Mouse (Mus musculus) megakaryocyte, embryonic 14.5 days (primary cell): ENCODE data around the gene Zbtb8os.

Source experiments
- FLI1 ChIP-seq: IDR thresholded peaks from 2 replicates; pipeline ENCODE4 v1.6.1; 2012; ENCODE audit warnings: low read length, inconsistent platforms, mixed read lengths
- GATA1 ChIP-seq: IDR thresholded peaks from 3 replicates; pipeline ENCODE4 v1.6.1; 2012; ENCODE audit warnings: mixed read lengths, low read length, inconsistent platforms, borderline replicate concordance

DNA sequence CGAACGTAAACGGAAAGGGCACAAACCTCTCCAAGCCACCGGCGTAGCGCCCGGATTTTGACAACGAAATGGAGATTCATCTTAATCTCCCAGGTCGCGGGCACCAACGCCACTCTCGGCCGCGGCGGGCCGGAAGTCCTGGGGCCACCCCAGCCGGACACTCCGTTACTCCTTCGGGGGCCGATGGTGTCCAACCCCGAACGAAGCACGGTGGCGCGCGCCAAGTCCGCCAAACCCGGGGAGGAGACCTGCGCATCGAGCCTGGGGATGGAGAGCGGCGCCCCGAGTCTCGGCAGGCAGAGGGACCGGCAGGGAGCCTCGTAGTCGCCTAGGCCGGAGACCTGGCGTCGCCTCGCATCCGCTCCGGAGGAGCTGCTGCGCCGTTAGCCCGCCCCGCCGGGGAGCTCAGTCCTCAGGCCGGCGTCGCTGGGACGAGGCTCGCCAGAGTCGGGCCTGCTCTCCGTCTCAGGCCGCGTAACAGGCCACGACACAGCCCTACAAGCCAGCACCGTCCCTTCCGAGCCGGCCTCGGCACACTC, 749 bp upstream of the Zbtb8os start:
- TF ChIP-seq GATA1: no peak
- TF ChIP-seq FLI1: no peak
